Mouse (Mus musculus) granulocyte monocyte progenitor cell, adult 5-6 weeks (primary cell): ENCODE results near the gene Cul7. TPM values are rescaled to one million over a fixed set of nuclear protein-coding genes. Genes with fewer than 3 reads are reported as not detected.

Source experiments
- ATAC-seq: replicated peaks from 2 replicates; pipeline ENCODE4 v1.8.0; 2016; ENCODE audit warnings: mild to moderate bottlenecking, moderate TSS enrichment, inconsistent platforms; ENCODE audit not compliant: poor library complexity, severe bottlenecking
- total RNA-seq, 2 experiments: library from RNA; stranded (forward) in 1 of 2; stranded (reverse) in 1 of 2; fragments of 200-712, 200-1000 nt in 1 of 2; fragments of >200 nt in 1 of 2; fragmentation: Nextera tagmentation in 1 of 2; gene quantifications; 2 replicates each; pipeline ENCODE4 v1.2.3; 2014 to 2017

Cul7 gene
- total RNA-seq, 2 experiments from 2014 or later: 13.2 to 16.8 TPM

GRCm38 (mm10) chr17:46662730-46663129 lies 12.6 kb downstream of the Cul7 start:
- no peak for ATAC-seq

DNA sequence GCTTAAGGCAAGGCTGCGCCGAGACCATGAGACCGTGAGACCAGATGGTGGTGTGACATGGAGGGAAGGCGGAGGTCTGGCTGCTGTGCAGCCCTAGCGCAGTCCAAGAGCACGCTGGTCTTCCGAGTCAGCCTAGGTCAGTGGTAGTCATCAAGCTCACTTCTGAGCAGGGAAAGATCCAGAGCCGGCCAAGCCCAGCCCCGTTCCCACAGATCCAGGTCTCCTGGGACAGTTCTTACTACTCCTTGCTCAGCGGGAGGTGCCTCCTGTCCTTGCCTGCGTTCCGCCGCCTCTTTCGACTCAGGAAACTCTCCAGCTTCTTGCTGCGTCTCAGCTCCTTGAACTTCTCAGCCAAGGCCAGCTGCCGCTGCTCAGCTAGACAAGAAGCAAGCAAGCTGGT lies 17.6 kb downstream of the Cul7 start:
- ATAC-seq: no peak

DNA sequence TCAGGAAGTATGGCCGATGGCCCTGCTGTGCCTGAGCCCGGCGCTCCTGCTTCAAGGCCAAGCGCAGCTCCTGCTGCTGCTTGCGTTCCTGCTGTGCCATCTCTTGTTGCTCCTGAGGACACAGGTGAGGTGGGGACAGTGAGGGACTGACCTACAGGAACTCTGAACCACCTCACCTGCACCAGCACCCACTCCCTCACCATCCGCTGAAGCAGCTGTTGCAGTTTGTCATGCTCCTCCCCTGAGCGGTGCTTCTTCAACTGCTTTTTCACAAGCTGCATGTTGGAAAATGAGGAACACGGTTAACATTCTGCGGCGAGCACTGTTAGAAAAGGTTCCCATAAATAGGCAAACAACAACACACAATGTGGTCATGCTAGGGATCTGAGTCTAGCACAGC lies 19.8 kb downstream of the Cul7 start:
- no peak for ATAC-seq

GRCm38 (mm10) chr17:46673850-46674529 lies 23.9 kb downstream of the Cul7 start, which contains the start of gene Rrp36:
Gene Rrp36 (minus strand): TSS chr17:46674352.
- peak; percentile 97 for ATAC-seq

DNA sequence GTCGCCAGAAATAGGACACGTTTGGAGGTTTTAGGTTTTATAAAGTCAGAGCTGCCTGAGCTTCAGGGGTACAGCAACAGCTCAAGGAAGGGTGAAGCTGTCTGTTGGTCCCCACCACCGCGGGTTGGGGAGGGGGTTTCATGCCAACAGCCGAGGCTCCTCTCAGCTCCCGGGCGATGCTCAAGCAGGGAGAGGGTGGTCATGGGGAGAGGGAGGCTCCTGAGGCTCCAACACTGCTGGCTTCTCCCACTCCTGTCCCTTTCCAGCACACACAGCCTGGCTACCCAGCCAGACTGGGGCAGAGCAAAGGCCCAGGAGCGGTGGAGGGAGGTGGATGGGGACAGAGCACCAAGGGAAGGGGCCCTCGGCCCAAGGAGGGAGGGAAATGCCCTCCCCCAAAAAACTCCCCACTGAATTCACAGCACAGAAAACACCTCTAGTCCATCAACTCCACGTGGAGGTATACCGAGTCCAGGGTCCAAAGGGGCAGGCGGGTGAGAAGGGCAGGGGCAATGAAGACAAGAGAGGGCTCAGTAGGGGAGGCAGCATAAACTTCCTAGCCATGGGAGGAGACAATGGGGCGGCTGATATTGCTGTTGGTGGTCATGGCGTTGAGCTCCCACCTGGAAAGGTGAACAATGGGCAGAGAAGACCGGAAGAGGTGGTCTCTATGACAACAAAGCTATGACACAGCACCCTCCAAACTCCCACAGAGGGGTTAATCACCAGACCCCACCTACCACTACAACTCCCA lies 24.6 kb downstream of the Cul7 start:
- no peak for ATAC-seq

- no peak for ATAC-seq
Measured at GRCm38 (mm10) chr17:46678416-46678815, 28.3 kb downstream of the Cul7 start, which contains the start of gene Mea1. Gene Mea1 (plus strand): TSS chr17:46678793.

DNA sequence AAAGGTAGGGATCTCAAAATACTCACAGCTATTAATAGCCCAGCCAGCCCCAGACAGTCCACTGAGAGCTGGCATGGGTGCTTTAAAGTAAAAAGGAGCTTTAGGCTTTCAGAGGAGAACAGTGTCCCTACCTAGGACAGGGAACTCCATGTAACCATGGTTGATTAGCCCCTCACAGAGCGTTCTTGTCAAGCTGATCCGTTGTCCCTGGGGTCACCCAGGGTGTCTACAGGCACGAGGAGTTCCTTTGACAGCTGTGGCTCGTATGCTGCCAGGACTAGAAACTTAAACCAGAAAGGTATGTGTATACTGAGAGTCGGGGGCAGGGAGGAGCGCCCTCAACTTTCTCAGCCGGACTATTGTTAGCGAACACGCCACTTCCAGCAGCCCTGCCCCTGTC lies 28.8 kb downstream of the Cul7 start:
- no peak for ATAC-seq

DNA sequence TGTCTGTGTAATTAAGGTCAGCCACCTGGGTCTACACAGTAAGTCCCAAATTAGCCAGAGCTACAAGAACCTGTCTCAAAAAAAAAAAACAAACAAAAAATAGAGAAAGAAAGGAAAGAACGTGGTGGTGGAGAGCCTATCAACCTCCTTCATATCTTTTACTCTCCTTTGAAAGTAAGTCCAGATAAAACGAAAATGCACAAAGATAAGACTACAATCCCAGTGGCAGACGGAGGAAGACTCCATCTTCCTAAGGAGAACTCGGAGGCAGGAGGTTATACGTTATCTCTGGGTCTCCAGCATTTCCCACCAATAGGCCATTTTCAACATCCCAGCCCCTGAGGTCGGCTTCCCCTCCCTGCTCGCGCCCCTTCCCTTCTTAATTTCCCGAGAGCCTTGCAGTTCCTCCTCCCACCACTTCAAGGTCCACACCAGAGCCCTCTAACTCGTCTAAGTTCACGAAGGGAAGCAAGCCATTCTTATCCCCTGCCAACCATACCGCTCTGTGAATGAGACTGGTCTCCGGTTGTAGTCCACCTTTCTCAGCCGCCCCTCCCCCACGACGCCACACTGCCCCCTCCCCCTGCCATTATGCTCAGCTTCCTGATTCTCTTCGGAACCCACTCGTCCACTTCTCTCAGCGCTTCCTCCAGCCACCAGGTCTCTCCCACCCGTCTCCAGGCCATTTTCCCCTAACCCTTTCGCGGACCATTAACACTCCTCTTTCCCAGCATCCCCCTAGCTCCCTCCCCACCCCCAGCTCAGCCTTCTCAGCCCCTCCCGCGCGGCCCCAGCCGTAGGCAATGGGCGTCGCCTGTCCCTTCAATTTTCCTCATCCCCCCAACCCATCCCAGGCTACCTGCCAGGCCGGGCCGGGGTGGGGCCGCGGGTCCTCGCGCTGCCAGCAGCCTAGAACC lies 30.0 kb downstream of the Cul7 start:
- peak; percentile 43 for ATAC-seq

- ATAC-seq: peak; percentile 90
Measured at GRCm38 (mm10) chr17:46680760-46681373, 30.7 kb downstream of the Cul7 start, which contains the start of gene Klhdc3. Gene Klhdc3 (minus strand): TSS chr17:46680914.

DNA sequence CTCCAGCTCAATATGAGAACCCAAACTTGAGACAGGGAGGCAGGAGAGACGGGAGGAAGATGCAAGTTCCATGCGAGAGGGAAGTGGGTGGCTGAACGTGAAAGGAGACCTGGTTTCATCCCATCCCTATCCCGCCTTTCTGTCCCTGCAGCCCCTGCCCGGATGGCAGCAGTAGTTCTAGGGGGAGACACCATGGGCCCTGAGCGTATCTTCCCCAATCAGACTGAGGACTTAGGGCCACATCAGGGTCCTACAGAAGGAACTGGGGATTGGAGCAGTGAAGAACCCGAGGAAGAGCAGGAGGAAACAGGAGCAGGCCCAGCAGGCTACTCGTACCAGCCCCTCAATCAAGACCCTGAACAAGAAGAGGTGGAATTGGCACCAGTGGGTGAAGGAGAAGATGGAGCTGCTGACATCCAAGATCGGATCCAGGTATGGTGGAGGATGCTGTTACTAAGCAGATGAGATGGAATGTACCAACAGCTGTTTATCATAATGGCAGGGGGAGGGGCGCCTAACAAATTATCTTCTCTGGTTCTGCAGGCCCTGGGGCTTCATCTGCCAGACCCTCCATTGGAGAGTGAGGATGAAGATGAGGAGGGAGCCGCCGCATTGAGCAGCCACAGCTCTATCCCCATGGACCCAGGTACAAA lies 31.5 kb downstream of the Cul7 start:
- ATAC-seq: 0 out of 2 replicates have a peak, but pooled peaks have one; percentile 1

DNA sequence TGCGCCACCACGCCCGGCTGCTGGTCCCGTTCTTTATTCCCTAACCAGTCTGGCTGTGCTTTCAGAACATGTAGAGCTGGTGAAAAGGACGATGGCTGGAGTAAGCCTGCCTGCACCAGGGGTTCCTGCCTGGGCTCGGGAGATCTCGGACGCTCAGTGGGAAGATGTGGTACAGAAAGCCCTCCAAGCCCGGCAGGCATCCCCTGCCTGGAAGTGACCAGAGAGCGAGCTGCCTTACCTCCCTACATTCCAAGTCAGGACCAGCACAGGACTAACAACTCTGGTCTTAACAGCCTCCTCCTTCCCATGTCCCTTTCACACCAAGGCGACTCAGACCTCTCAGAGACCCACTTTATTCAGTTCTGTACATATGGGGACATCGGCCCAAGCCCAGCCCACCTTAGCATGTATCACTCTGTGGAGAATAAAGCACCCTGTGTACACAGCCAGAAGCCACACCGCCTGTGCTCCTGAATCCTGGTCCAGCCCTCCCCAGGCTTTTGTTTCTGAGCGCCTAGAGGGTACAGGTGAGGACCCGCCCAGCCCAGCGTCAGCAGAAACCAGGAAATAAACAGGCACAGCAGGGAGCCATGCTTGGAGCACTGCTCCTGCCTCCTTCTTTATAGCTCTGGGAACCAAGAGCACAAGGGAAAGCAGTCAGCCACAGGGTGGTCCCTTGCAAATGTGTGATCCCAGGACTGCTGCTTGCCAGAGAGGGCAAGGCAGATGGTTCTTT lies 32.7 kb downstream of the Cul7 start:
- ATAC-seq: no peak

DNA sequence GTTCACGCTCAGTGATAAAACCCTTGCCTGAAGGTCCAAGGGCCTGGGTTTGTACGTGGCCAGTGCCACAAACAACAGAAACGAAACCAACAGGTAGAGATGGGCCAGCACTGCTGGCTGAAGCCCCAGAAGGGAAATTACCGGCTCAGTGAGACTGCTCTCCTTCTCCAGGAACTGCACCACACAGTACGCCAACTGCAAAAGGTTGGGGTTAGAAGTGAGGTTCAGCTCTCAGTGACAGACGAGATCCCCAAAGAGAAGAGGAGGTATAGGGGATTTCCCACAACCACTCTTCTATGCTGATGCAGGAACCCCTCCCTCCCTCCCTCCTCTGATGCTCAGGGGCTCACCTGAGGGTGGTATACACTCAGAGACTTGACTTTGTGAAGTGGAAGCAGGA lies 35.8 kb downstream of the Cul7 start:
- ATAC-seq: no peak

DNA sequence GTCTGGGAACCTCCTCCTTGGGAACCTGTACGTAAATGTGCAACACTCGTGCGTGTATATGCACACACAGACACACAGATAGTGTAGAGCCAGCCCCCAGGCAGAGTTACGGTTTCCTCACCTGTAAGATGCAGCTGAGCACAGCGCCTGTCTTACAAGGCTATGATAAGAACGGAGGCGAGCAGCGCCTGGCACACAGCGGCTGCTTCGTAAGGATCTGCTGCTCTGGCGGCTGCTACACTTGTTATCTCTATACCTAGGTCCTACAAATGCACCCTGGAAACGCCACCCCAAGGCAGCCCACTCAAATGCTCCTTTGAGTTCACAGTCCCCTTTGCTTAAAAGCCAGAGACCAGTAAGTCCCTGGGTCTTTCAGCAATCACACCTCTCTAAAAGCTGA lies 40.5 kb downstream of the Cul7 start:
- ATAC-seq: no peak

- no peak for ATAC-seq
Measured at GRCm38 (mm10) chr17:46691390-46691789, 41.3 kb downstream of the Cul7 start.

- no peak for ATAC-seq
Measured at GRCm38 (mm10) chr17:46694517-46695063, 44.5 kb downstream of the Cul7 start.

- ATAC-seq: no peak
Measured at GRCm38 (mm10) chr17:46698515-46698914, 48.4 kb downstream of the Cul7 start.

GRCm38 (mm10) chr17:46699245-46699644 lies 49.1 kb downstream of the Cul7 start:
- ATAC-seq: no peak

DNA sequence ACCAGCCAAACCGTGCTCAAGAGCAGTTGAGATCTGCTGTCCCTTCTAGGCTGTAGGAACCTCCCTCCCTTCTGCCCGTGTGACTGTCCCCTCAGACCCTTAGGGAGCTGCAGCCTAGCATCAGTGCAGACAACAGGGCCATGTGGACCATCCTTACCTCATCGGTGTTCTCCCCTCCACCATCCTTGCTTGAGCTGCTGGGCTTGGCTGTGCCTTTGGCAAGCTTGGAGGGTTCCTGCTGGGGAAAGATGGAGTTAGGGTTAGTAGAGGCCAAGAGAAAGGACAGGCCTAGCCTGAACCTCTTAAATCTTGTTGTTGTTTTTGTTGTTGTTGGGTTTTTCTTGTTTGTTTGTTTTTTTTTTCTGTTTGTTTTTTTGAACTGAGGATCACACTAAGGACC lies 49.8 kb downstream of the Cul7 start:
- ATAC-seq: no peak

DNA sequence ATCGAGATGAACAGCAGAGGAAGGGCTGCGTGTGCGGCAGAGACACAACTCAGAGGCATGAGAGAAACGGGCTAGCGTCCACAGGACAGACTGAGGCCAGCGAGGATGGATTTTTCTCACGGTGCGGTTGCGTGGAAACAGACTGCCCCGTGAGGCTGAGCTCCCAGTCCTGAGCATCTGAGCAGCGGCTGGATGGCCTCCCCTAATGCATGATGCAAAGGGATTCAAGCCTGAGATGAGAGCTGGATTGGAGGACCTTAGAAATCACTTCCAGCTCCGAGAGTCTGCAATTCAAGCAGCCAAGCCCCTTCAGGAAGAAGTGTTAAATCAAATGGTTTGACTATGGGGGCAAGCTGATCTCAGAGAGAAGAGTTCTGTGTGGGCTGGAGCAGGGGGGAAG lies 51.4 kb downstream of the Cul7 start:
- ATAC-seq: no peak
